In the genomic region with DNA sequence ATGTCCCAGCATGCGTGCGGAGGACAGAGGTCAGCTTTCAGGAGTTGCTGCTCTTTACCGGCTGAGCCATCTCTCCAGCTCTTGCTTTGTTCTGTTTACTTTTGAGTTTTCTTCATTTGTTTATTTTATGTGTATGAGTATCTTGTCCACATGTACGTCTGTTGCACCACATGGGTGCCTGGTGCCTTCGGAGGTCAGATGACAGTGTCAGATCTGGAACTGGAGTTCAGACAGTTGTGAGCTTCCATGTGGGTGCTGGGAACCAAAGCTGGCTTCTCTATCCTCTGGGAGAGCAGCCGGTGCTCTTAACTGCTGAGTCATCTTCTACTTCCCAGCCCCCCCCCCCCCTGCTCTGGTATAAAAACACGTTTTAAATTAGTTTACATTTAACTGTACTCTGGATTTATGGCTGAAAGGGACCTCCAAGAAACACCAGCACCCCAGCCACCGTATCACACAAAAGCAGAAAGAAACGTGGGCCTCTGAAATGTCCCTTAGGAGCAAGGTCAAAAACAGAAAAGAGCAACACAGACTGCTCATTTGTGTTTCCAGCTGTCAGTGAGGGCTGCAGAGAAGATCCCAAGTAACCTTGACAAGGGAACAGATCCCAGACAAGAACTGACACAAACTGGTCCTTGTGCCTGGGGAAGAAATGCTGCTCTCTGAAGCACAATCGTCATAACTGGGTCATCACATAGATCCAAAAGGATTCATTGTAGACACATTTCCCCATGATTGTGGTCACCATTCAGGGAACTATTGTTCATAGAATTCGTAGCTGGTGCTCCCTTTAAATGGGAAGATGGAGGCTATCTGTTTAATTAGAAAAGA, we compare ENCODE assay signal across 1 mouse cellular context.
TF ChIP-seq lines count a peak whose summit lies in the region.

No protein-coding gene starts in this region.

TF ChIP-seq in MEL, 35 proteins besides CTCF, POLR2A, EP300 and RAD21 (continued from another document):
- TF ChIP-seq MEF2A (IDR thresholded peaks at IDR 0.05; ENCODE audit: extremely low read depth, insufficient replicate concordance, low read depth, low read length, poor library complexity, severe bottlenecking) (no peak), MYC (IDR thresholded peaks at IDR 0.05; ENCODE audit: low read depth, low read length) (peak; percentile 62; the same call in 1 of the 2 replicates), MAZ (IDR thresholded peaks at IDR 0.05; ENCODE audit: low read depth, low read length) (no peak; the same call in 1 of the 2 replicates), ZKSCAN1 (IDR thresholded peaks at IDR 0.05; ENCODE audit: low read depth, low read length) (no peak), TAL1 (IDR thresholded peaks at IDR 0.05; ENCODE audit: low read length) (no peak), ZNF384 (IDR thresholded peaks at IDR 0.05; ENCODE audit: low read depth, low read length) (no peak), E2F4 (IDR thresholded peaks at IDR 0.05; ENCODE audit: borderline replicate concordance, low read depth, low read length) (no peak), USF1 (IDR thresholded peaks at IDR 0.05; ENCODE audit: low read depth, low read length) (no peak), ELF1 (IDR thresholded peaks at IDR 0.05; ENCODE audit: low read depth, low read length) (no peak), MXI1 (IDR thresholded peaks at IDR 0.05; ENCODE audit: low read depth, low read length) (peak; percentile 78), SIN3A (IDR thresholded peaks at IDR 0.05; ENCODE audit: low read length) (peak; percentile 35; the same call in 1 of the 2 replicates), NRF1 (IDR thresholded peaks at IDR 0.05; ENCODE audit: insufficient read depth, low read depth, low read length, poor library complexity, severe bottlenecking) (no peak), CHD1 (IDR thresholded peaks at IDR 0.05; ENCODE audit: low read depth, low read length) (peak; percentile 87; the same call in 1 of the 2 replicates), GABPA (IDR thresholded peaks at IDR 0.05; ENCODE audit: low read depth, low read length) (peak; percentile 83; the same call in 1 of the 2 replicates), POLR2AphosphoS5 (IDR thresholded peaks at IDR 0.05; ENCODE audit: borderline replicate concordance, low read depth, low read length) (no peak), CHD2 (IDR thresholded peaks at IDR 0.05; ENCODE audit: low read length) (no peak)
